Mouse (Mus musculus) hindbrain, embryonic 14.5 days (tissue): ENCODE measurements around the gene Eps8. TPM values are rescaled to one million over a fixed set of nuclear protein-coding genes. Genes with fewer than 3 reads are reported as not detected.

ENCODE experiments used
- ATAC-seq: fragments of 200-750 bp; cut with Nextera tagmentation; 2 replicates; pipeline ENCODE4 v1.8.0; 2017; ENCODE audit warnings: moderate number of reproducible peaks, mild to moderate bottlenecking, moderate TSS enrichment, moderate library complexity; ENCODE audit not compliant: low FRiP score
- DNase-seq: peaks from one replicate; pipeline ENCODE4 v3.0.0-alpha.2; 2015; ENCODE audit warnings: low spot score
- H3K27ac ChIP-seq: fragments of 300-500 bp; sonication (generic); 2 replicates; pipeline ENCODE4 v1.5.1; 2014; ENCODE audit warnings: mild to moderate bottlenecking, moderate library complexity
- H3K27me3 ChIP-seq: fragments of 300-500 bp; sonication (generic); 2 replicates; pipeline ENCODE4 v1.6.1; 2014; ENCODE audit warnings: mild to moderate bottlenecking, low read length, mixed read lengths; ENCODE audit not compliant: control insufficient read depth, insufficient read depth
- H3K36me3 ChIP-seq: fragments of 300-500 bp; sonication (generic); replicated peaks from 2 replicates; pipeline ENCODE4 v1.6.1; 2014; ENCODE audit not compliant: control insufficient read depth, insufficient read depth
- H3K4me1 ChIP-seq: fragments of 300-500 bp; sonication (generic); replicated peaks from 2 replicates; pipeline ENCODE4 v1.6.1; 2014; ENCODE audit warnings: antibody characterized with exemption, low read length, mixed read lengths; ENCODE audit not compliant: control insufficient read depth, insufficient read depth
- H3K4me2 ChIP-seq: fragments of 300-500 bp; sonication (generic); replicated peaks from 2 replicates; pipeline ENCODE4 v1.6.1; 2014; ENCODE audit warnings: mild to moderate bottlenecking, moderate library complexity
- H3K4me3 ChIP-seq: fragments of 300-500 bp; sonication (generic); replicated peaks from 2 replicates; pipeline ENCODE4 v1.5.1; 2014; ENCODE audit warnings: mild to moderate bottlenecking, low read length
- H3K9ac ChIP-seq: fragments of 300-500 bp; sonication (generic); 2 replicates; pipeline ENCODE4 v1.6.1; 2014
- H3K9me3 ChIP-seq: fragments of 300-500 bp; sonication (generic); 2 replicates; pipeline ENCODE4 v1.6.1; 2016; ENCODE audit warnings: low read length; ENCODE audit not compliant: control insufficient read depth
- WGBS: fragments of 180-500 bp; shearing (Covaris S2); extraction: QIAGEN DNeasy Blood & Tissue Kit; methylation state at CpG from one replicate; pipeline ENCODE4 v1.1.7; 2014; 5-methylcytosine and 5-hydroxymethylcytosine counted together
- polyA plus RNA-seq: library from polyadenylated mRNA; unstranded; fragments of >200 nt; fragmentation: Nextera tagmentation; extraction: Ambion mirVana; gene quantifications from 2 replicates; pipeline ENCODE4 v1.2.1, GENCODE M21; 2014

Gene Eps8
- 20.2 and 28.3 TPM in 2 replicates for polyA plus RNA-seq

DNA sequence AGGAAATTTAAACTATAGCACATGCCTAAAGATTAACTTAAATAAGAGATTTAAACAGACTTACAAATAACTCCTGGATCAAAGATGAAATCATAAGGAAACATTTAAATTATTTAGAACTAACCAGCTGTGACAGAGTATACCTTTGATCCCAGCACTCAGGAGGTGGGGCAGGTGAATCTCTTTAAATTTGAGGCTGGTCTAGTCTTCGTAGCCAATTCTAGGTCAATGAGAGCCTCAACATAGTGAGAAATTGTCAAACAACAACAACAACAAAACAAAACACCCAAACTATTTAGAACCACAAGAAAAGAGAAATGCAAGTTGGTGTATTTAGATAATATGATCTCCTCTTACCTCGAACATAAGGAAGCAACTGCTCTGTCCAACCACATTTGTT lies at the start of gene Eps8:
Gene Eps8, minus strand, starts transcription at position 101 of the 400 bp plus-strand sequence.
- Histone ChIP-seq H3K27me3 (no peaks in the 10 kb centered on the region), H3K4me1 (no peaks in the 10 kb centered on the region), H3K27ac (no peak within 1 kb of the TSS), H3K4me3 (no peak within 1 kb of the TSS), H3K9ac (no peak within 1 kb of the TSS), H3K4me2 (no peak within 1 kb of the TSS), H3K36me3 (no peaks in the 10 kb centered on the region), H3K9me3 (0 out of 2 replicates have a peak, but pooled peaks cover 3% of the 10 kb centered on the region)
- no peak for DNase-seq
- ATAC-seq, result no peak
- WGBS, result 90% methylated on average over 2 of the region's 2 CpGs

DNA sequence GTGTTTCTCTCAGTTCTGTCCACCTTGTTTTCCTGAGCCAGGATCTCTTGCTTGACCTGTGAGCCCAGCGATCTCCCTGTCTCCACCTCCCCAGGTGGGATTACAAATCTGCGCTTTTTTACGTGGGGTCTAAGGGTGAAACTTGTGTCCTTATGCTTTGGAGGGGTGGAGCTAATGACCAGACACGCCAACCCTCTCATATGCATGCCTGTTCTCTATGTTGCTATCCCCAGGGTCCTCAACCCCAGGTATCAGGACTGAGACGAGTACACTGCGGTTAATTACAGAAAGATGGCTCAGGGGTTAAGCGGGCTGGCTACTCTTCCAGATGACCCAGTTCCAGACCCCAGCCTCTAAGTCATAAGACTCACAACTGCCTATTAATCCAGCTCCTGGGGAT lies 48.8 kb upstream of the Eps8 start:
- ATAC-seq (no peak), DNase-seq (no peak)
- no peak overlapping the region for H3K9ac ChIP-seq
- H3K36me3 ChIP-seq, result no peaks in the 10 kb centered on the region; the same call in 1 of the 2 replicates
- H3K4me1 ChIP-seq, result no peaks in the 10 kb centered on the region
- H3K27me3 ChIP-seq, result no peaks in the 10 kb centered on the region
- H3K4me2 ChIP-seq, result no peak overlapping the region
- no peak overlapping the region for H3K27ac ChIP-seq
- H3K4me3 ChIP-seq, result no peak overlapping the region
- 91% methylated on average over 7 of the region's 7 CpGs for WGBS
- no peaks in the 10 kb centered on the region for H3K9me3 ChIP-seq

DNA sequence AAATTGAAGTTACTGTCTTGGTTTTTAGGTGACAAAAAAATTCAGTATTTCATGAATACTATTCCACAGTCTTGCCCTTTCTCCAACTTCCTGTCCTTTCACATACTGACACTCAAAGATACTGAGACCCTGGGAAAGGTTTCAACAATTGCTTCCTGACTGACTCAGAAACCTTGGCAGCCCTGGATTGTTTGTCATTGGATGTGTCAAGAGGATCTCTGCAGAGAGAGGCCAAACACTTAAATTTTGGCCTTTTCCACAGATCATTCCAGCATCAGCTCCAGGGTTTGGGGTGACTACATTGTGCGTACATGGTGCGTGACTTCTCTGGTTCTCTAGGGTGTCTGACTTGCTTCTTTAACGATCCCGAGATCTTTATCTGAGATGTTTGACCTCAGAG lies 48.2 kb upstream of the Eps8 start:
- no peak overlapping the region for H3K27ac ChIP-seq
- H3K9ac ChIP-seq, result no peak overlapping the region
- no peak overlapping the region for H3K4me2 ChIP-seq
- no peaks in the 10 kb centered on the region; the same call in 1 of the 2 replicates for H3K36me3 ChIP-seq
- H3K27me3 ChIP-seq, result no peaks in the 10 kb centered on the region
- H3K4me1 ChIP-seq, result no peaks in the 10 kb centered on the region
- ATAC-seq (no peak), DNase-seq (no peak)
- 89% methylated on average over 4 of the region's 4 CpGs for WGBS
- H3K9me3 ChIP-seq, result no peaks in the 10 kb centered on the region
- H3K4me3 ChIP-seq, result no peak overlapping the region

DNA sequence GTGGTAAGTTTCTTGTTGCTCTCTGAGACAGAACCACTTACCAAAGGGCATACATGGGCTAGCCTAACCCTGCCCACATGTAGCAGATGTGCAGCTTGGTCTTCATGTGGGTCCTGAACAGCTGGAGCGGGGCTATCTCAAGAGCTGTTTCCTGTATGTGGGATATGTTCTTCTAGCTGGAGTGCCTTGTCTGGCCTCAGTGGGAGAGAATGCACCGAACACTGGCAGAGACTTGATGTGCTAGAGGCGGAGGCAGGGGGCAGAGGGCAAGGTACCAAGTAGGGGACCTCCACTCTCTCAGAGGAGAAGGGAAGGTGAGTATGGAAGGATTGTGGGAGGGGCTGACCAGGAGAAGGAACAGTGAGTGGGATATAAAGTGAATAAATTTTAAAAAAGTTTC lies 47.5 kb upstream of the Eps8 start:
- Histone ChIP-seq H3K27me3 (no peaks in the 10 kb centered on the region), H3K9me3 (no peaks in the 10 kb centered on the region), H3K4me1 (no peaks in the 10 kb centered on the region), H3K27ac (no peak overlapping the region), H3K9ac (no peak overlapping the region), H3K4me2 (no peak overlapping the region), H3K36me3 (no peaks in the 10 kb centered on the region; the same call in 1 of the 2 replicates), H3K4me3 (no peak overlapping the region)
- ATAC-seq (no peak), DNase-seq (no peak)
- WGBS, result 86% methylated on average over 3 of the region's 3 CpGs

DNA sequence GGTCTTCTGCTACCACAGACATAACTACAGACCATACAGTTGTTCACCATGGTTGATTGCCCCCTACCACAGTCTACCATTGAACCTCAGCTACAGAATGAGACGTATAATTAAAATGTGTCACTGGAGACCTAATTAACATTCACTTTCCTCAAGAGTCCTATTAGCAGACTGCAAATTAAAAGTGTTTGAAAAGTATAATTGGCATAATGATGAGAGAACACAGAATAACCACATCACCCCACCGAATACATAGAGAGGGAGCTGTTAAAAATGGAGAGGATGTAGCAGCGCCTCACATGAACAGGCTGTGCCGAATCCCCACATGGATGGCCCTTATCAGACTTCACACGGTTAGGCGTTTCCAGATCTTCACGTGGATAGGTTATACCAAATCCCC lies 44.8 kb upstream of the Eps8 start:
- Histone ChIP-seq H3K36me3 (no peaks in the 10 kb centered on the region), H3K4me2 (no peak overlapping the region), H3K27me3 (no peaks in the 10 kb centered on the region), H3K9me3 (no peaks in the 10 kb centered on the region), H3K27ac (no peak overlapping the region), H3K9ac (no peak overlapping the region), H3K4me3 (no peak overlapping the region), H3K4me1 (no peaks in the 10 kb centered on the region)
- ATAC-seq, result peak; percentile 69
- DNase-seq, result no peak
- 67% methylated on average over 7 of the region's 7 CpGs for WGBS

DNA sequence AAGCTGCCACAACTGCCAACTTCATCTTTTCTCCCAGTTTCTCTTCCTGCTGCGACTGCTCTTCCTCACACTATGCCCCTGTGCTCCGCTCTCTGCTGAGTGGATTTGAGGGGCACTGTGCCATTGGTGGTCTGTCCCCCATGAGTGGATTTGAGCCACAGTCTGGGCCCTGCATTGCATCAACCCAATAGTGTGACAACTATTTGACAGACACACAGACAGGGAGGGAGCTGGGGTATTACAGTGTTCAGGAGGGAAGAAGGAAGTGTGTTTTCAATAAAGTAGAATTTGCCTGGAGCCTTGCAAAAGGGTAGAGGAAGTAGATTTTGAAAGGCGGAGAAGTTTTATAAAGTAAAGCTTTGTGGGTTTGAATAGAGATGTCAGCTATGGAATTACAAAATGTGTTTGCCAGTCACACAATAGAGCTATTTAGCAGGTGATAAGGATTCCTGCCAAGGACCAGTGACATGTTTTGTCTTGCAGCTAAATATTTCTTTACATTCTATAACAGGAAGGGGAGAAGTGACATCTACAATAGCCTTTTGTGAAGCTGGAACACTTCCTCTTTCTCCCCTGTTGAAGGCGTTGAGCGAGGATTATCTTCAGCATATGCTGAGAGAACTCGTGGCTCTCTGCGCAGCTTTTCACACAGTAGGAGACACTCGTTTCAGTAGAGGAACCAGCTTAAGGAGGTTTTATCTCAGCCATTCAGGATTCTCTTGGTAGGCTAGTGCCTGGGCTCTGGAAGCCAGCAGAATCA lies 41.9 kb upstream of the Eps8 start:
- Histone ChIP-seq H3K9ac (no peak overlapping the region), H3K36me3 (no peaks in the 10 kb centered on the region), H3K27me3 (no peaks in the 10 kb centered on the region), H3K4me1 (no peaks in the 10 kb centered on the region), H3K9me3 (no peaks in the 10 kb centered on the region), H3K4me3 (no peak overlapping the region), H3K4me2 (no peak overlapping the region), H3K27ac (no peak overlapping the region)
- 72% methylated on average over 8 of the region's 8 CpGs for WGBS
- no peak for DNase-seq
- no peak for ATAC-seq

DNA sequence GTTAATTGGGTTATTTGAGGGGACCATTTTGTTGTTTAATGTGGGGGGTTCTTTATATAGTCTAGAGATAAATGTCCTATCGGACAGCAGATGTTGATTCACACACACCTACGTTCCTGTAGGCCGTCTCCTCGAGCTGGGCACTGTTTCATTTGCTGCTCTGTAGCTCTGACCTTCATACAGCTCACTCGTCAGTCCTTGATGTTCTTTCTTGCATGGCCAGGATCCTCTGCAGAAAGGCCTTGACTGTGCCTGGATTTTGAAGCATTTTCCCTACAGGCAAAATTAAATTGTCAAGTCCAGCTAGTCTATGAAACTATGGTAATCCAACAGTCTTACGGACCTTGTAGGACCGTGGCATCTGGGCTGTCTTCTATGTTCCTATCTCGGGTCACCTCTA lies 40.4 kb upstream of the Eps8 start:
- no peaks in the 10 kb centered on the region for H3K36me3 ChIP-seq
- no peak overlapping the region for H3K4me3 ChIP-seq
- H3K27me3 ChIP-seq, result no peaks in the 10 kb centered on the region
- H3K4me2 ChIP-seq, result no peak overlapping the region
- DNase-seq, result no peak
- H3K27ac ChIP-seq, result no peak overlapping the region
- no peak for ATAC-seq
- H3K4me1 ChIP-seq, result no peaks in the 10 kb centered on the region
- no peaks in the 10 kb centered on the region for H3K9me3 ChIP-seq
- H3K9ac ChIP-seq, result no peak overlapping the region
- WGBS, result 91% methylated on average over 8 of the region's 8 CpGs

DNA sequence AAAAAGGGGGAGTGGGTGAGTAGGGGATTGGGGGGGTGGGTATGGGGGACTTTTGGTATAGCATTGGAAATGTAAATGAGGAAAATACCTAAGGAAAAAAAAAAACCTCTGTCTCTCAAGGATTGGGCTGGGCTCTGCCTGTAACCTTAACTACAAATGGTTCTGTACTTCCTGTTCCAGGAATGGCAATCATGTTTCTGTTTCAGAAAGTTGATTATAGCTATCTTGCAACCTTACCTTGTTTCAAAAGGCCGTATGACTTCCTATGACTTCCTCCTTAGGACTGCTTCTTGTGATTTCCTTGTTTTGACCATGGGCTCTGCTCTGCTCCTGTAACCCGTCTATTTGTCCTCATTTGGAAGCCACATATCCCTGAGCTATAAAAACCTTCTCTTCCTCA lies 39.6 kb upstream of the Eps8 start:
- Histone ChIP-seq H3K27me3 (no peaks in the 10 kb centered on the region), H3K36me3 (no peaks in the 10 kb centered on the region), H3K4me3 (no peak overlapping the region), H3K27ac (no peak overlapping the region), H3K9me3 (no peaks in the 10 kb centered on the region), H3K4me2 (no peak overlapping the region), H3K4me1 (no peaks in the 10 kb centered on the region), H3K9ac (no peak overlapping the region)
- ATAC-seq, result no peak
- 96% methylated on average over 2 of the region's 2 CpGs for WGBS
- no peak for DNase-seq

DNA sequence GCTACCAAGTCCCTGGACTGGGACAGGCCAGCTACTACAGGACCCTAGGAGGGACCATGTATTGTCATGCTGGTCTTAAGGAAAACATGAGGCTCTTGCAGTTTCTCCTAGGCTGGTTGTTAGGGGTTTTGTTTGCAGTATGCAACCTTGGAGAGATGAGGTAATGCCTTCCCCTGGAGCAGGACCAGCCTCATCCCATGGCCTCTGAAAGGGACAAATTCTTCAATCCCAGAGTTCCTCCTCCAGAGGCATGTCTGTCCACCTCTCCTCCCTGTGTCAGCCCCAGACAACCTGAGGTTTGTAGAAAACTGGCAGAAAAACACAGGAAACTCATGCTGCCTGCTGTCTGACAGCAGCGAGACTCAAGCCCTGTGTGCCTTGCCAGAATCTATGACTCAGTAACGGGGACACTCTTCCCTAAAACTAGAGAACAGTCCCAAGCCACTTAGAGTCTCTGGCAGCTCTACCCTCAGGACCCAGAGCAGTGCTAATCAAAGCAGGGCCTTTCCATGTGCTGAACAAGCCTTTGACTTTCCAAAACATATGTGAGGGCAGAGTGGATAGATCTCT lies 36.0 kb upstream of the Eps8 start:
- Histone ChIP-seq H3K27ac (no peak overlapping the region), H3K4me1 (no peaks in the 10 kb centered on the region), H3K9ac (no peak overlapping the region), H3K4me3 (no peak overlapping the region), H3K9me3 (no peaks in the 10 kb centered on the region), H3K4me2 (no peak overlapping the region), H3K27me3 (no peaks in the 10 kb centered on the region), H3K36me3 (no peaks in the 10 kb centered on the region)
- DNase-seq, result no peak
- WGBS, result 92% methylated on average over 2 of the region's 2 CpGs
- ATAC-seq, result no peak
